Mouse (Mus musculus) cortical plate, adult 2 months (tissue): ENCODE results near the gene Tmem211.

Experiments used
- CTCF ChIP-seq: fragments of 200-500 bp; IDR thresholded peaks from 2 replicates; pipeline ENCODE4 v1.5.1; 2011; ENCODE audit warnings: mild to moderate bottlenecking, control low read depth, low read length; ENCODE audit not compliant: insufficient read depth; ENCODE audit errors: extremely low read depth
- POLR2A ChIP-seq: fragments of 200-500 bp; IDR thresholded peaks from 2 replicates; pipeline ENCODE4 v1.6.1; 2011; ENCODE audit warnings: mild to moderate bottlenecking, low read length, control low read depth; ENCODE audit not compliant: insufficient read depth; ENCODE audit errors: extremely low read depth

- TF ChIP-seq POLR2A (no peak), CTCF (peak; percentile 59)
Observed at GRCm38 (mm10) chr5:113286591-113287520, 60.1 kb downstream of the Tmem211 start.
